Comparison of ENCODE assay signal across 19 mouse cellular contexts in genomic region chr5:29112531-29112930, GRCm38 (mm10).
DNase-seq lines count a peak whose midpoint lies in the region; ATAC-seq and TF ChIP-seq lines count a peak whose summit lies in the region.
"Had no signal": no experiment of that assay in that cellular context is flagged by ENCODE, and none has a peak within 500 bp of the region (broad histone marks: within the 10 kb centered on the region; RNA-seq: fewer than 3 reads in every experiment).

No protein-coding gene starts in this region.

- no peak overlapping the region for H3K27ac ChIP-seq in liver, adult 2 months (replicated peaks; ENCODE audit: insufficient read depth, low read depth, low read length)
- no peak overlapping the region for H3K27ac ChIP-seq in liver, embryonic 12.5 days
- H3K27ac ChIP-seq in liver, postnatal 0 days (ENCODE audit: low read depth) = no peak overlapping the region
- H3K27ac ChIP-seq in liver, embryonic 11.5 days (ENCODE audit: low read depth, low read length) = no peak overlapping the region

- no peak overlapping the region for H3K4me2 ChIP-seq in liver, embryonic 12.5 days
- no peak overlapping the region for H3K4me2 ChIP-seq in liver, postnatal 0 days (ENCODE audit: low read depth, low read length)
- H3K4me2 ChIP-seq in liver, embryonic 11.5 days = no peak overlapping the region

- DNase-seq in liver, adult 2 months (ENCODE audit: extremely low read depth, low read depth, low spot score) = peak; percentile 91
- DNase-seq in liver, postnatal 0 days = no peak
- no peak for DNase-seq in liver, embryonic 11.5 days (ENCODE audit: low spot score)
- DNase-seq: adrenal gland, adult 2 months; adrenal gland, adult 8-10 months; adrenal gland, postnatal 10 days; adrenal gland, postnatal 14 days; adrenal gland, postnatal 25 days; adrenal gland, postnatal 36 days; B cell, adult 2 months; cerebellum, adult 11 months; cerebellum, adult 11-12 months; cerebellum, adult 18-20 months had no signal

- peaks cover 5% of the 10 kb centered on the region for H3K4me1 ChIP-seq in liver, adult 2 months (ENCODE audit: control insufficient read depth, insufficient read depth, low read length)
- H3K4me1 ChIP-seq in liver, embryonic 12.5 days = no peaks in the 10 kb centered on the region
- H3K4me1 ChIP-seq in liver, postnatal 0 days (ENCODE audit: insufficient read depth) = no peaks in the 10 kb centered on the region
- no peaks in the 10 kb centered on the region for H3K4me1 ChIP-seq in liver, embryonic 11.5 days (replicated peaks; ENCODE audit: control insufficient read depth, insufficient read depth, low read length)

- no peak for TF ChIP-seq POLR2A in liver, adult 2 months (IDR thresholded peaks at IDR 0.05; ENCODE audit: extremely low read depth, insufficient read depth, low read length)

- TF ChIP-seq EP300 in liver, postnatal 0 days (IDR thresholded peaks at IDR 0.05; ENCODE audit: low read depth) = no peak

- no peaks in the 10 kb centered on the region for H3K27me3 ChIP-seq in liver, adult 2 months (ENCODE audit: control insufficient read depth, insufficient read depth, low read length)
- H3K27me3 ChIP-seq in liver, embryonic 12.5 days (replicated peaks) = no peaks in the 10 kb centered on the region
- no peaks in the 10 kb centered on the region for H3K27me3 ChIP-seq in liver, postnatal 0 days (ENCODE audit: insufficient read depth, low read length)
- H3K27me3 ChIP-seq in liver, embryonic 11.5 days (replicated peaks; ENCODE audit: control insufficient read depth, insufficient read depth, low read length) = no peaks in the 10 kb centered on the region
- H3K27me3 ChIP-seq: CH12.LX, Patski had no signal

- H3K79me2 ChIP-seq in liver, adult 2 months (ENCODE audit: control insufficient read depth, insufficient read depth, low read length) = no peaks in the 10 kb centered on the region

- no peak overlapping the region for H3K9ac ChIP-seq in liver, adult 2 months (ENCODE audit: low read depth, low read length)
- H3K9ac ChIP-seq in liver, embryonic 12.5 days = no peak overlapping the region
- no peak overlapping the region for H3K9ac ChIP-seq in liver, postnatal 0 days (replicated peaks)
- no peak overlapping the region for H3K9ac ChIP-seq in liver, embryonic 11.5 days (ENCODE audit: low read depth, low read length)

- TF ChIP-seq CTCF in liver, adult 2 months (IDR thresholded peaks at IDR 0.05; ENCODE audit: low read depth, low read length) = no peak
- no peak for TF ChIP-seq CTCF in liver, postnatal 0 days (IDR thresholded peaks at IDR 0.05; ENCODE audit: low read depth)

- no peak overlapping the region for H3K4me3 ChIP-seq in liver, adult 2 months (ENCODE audit: insufficient read depth, low read depth, low read length)
- H3K4me3 ChIP-seq in liver, embryonic 12.5 days = no peak overlapping the region
- H3K4me3 ChIP-seq in liver, postnatal 0 days (ENCODE audit: low read depth, low read length) = no peak overlapping the region
- no peak overlapping the region for H3K4me3 ChIP-seq in liver, embryonic 11.5 days (ENCODE audit: low read depth, low read length)

- H3K36me3 ChIP-seq in liver, adult 2 months (ENCODE audit: control insufficient read depth, insufficient read depth, low read length) = no peaks in the 10 kb centered on the region
- no peaks in the 10 kb centered on the region for H3K36me3 ChIP-seq in liver, embryonic 12.5 days
- H3K36me3 ChIP-seq in liver, postnatal 0 days (replicated peaks; ENCODE audit: insufficient read depth, low read length) = no peaks in the 10 kb centered on the region
- H3K36me3 ChIP-seq in liver, embryonic 11.5 days (ENCODE audit: control insufficient read depth, insufficient read depth, low read length) = no peaks in the 10 kb centered on the region
- H3K36me3 ChIP-seq: G1E had no signal

- H3K9me3 ChIP-seq in liver, embryonic 12.5 days (replicated peaks) = no peaks in the 10 kb centered on the region
- H3K9me3 ChIP-seq in liver, postnatal 0 days (ENCODE audit: low read length) = peaks cover 5% of the 10 kb centered on the region; the same call in 1 of the 2 replicates
- H3K9me3 ChIP-seq in liver, embryonic 11.5 days (ENCODE audit: control insufficient read depth, low read length) = no peaks in the 10 kb centered on the region
- H3K9me3 ChIP-seq: G1E had no signal

- ATAC-seq in liver, embryonic 12.5 days = no peak
- ATAC-seq in liver, postnatal 0 days = 0 out of 2 replicates have a peak, but pooled peaks have one; percentile 29
- no peak for ATAC-seq in liver, embryonic 11.5 days (replicated peaks; ENCODE audit: low FRiP score)
- ATAC-seq: activated CD4-positive, CD25-positive, alpha-beta regulatory T cell, adult 4 months; CD4-positive, CD25-positive, alpha-beta regulatory T cell, adult 4 months; Patski had no signal
